Mouse (Mus musculus) lung, postnatal 0 days (tissue): Measurements from ENCODE around the gene Fndc9.

Source experiments
- CTCF ChIP-seq: IDR thresholded peaks from 2 replicates; pipeline ENCODE4 v1.5.1; 2016; ENCODE audit warnings: antibody characterized with exemption, mild to moderate bottlenecking
- EP300 ChIP-seq: IDR thresholded peaks from 2 replicates; pipeline ENCODE4 v1.6.1; 2016; ENCODE audit warnings: antibody characterized with exemption, mild to moderate bottlenecking, control low read depth

DNA sequence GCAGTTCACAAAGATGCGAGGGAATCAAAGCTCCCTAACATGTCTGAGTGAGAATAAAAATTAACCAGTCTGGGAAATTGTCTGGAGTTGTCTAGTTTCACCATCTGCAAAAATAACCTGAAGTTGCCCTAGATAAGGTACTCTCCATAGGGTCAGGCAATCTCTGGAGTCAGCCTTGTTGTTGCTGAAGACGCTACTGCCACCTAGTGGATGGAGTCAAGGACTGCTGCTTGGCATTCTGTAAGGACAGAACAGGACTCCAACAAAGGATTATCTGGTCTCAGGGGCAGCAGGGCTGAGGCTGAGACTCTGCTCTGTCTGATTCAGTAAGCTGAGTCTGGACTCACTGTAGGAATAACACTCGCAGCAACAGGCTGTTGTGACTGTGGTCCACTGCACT lies 20.0 kb upstream of the Fndc9 start:
- TF ChIP-seq CTCF, result peak; percentile 99
- TF ChIP-seq EP300, result no peak
